Mouse (Mus musculus): ENCODE results near the gene Cmtm1. TPM values are rescaled to one million over a fixed set of nuclear protein-coding genes. Genes with fewer than 3 reads are reported as not detected.

Gene Cmtm1
- not detected in 2 replicates for polyA plus RNA-seq (2012; rRNA removed)

DNA sequence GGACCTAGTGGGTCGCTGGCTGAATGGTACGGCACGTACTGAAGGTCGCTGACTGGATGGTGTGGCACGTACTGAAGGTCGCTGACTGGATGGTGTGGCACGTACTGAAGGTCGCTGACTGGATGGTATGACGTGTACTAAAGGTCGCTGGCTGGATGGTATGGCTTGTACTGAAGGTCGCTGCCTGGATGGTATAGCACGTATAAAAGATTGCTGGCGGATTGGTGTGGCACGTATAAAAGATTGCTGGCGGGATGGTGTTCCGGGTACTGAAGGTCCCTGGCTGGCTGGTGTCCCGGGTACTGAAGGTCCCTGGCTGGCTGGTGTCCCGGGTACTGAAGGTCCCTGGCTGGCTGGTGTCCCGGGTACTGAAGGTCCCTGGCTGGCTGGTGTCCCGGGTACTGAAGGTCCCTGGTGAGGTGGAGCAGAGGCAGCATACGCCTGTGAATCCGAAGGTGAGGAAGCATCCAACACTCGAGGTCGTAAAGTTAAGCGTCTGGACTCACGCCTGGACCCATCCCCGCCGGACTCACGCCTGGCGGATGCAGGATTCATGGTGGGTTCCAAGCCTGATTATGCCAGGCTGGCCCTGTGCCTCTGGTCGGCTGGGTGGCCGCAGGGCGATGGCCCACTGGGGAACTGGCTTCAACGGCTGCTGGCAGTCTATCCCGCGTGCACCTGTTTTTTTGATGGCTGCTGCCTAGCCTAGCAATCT, at the start of gene Cmtm1, which contains the start of gene Gm45711:
Cmtm1 (minus strand) TSS at position 705 of the 715 bp plus-strand sequence.
Gm45711 (minus strand) TSS at position 641 of the 715 bp plus-strand sequence.

DNA sequence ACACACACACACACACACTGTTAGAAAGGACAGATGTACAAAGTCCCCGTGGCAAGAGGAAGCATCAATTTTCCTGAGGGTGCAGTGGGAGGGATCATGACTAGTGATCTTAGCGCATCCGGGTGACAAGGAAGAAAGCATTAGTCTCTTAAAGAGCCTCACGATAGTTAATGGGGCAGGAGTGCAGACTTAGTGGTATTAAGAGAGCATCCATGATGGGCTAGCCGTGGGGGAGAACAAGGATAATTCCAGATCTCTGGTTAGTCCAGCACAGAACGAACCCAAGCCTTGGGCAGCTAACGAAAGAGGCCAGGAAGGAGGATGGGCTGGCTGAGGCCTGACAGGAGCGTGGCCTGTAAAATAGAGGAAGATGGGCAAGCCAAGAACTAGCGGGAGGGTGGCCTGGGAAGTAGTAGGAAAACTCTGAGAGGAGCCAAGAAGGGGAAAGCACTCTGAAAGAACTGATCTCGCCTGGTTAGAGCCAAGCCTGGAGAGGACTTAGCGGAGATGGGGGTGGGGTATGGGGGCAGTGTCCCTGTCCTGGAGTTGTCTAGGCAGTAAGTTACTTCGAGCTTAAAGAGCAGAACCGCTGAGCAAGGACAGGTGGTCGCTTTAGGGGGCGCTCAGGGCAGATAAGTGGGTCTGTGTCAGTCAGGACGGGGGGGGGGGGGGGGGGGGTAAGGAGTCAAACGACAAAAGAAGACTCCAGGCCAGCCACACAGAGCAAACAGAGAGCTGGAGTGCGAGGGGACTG, 29.5 kb upstream of the Cmtm1 start, which contains the start of gene Cmtm3:
Cmtm3 (plus strand) TSS at position 182 of the 754 bp plus-strand sequence.

GRCm38 (mm10) chr8:104321930-104322329, 12.0 kb upstream of the Cmtm1 start, which contains the start of gene Cmtm2b:
Gene Cmtm2b (plus strand): TSS chr8:104322230.

DNA sequence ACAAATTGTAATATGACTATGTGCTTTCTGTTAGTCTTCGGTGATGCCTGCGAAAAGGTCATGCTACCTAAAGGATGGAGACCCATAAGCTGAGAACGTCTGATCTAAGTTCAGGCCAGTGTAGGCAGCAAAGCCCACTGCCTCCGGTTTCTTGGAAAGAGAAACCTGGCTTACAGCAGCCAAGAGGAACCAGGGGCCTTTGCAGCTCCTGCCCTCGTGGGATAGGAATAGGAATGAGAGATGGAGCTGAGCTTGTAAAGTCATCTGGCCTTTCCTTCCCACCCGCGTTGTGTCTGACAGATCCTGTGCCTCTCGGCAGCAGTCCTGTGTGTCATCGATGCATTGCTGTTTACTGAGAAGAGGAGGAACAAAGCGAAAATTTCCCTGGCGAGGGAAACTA, 11.3 kb upstream of the Cmtm1 start, which contains the start of gene Gm11020:
Gm11020 (plus strand) TSS at position 301 of the 400 bp plus-strand sequence.

GRCm38 (mm10) chr8:104293081-104293480, 16.9 kb downstream of the Cmtm1 start, which contains the start of gene Cmtm2a:
Gene Cmtm2a (minus strand): TSS chr8:104293181.

GRCm38 (mm10) chr8:104250439-104251367, 59.2 kb downstream of the Cmtm1 start, which contains the start of gene Cklf:
Gene Cklf (plus strand): TSS chr8:104250861.

GRCm38 (mm10) chr8:104248276-104248675, 61.7 kb downstream of the Cmtm1 start, which contains the start of gene Tk2:
Gene Tk2 (minus strand): TSS chr8:104248558.

Other genes with a start within 250 kb of the Cmtm1 start
- 29.5 and 38.4 TPM in 2 replicates for gene Cdh5, start 208.5 kb downstream of the Cmtm1 start, polyA plus RNA-seq (2012; rRNA removed)
- 10.2 and 12.3 TPM in 2 replicates for gene Bean1, start 139.7 kb downstream of the Cmtm1 start, polyA plus RNA-seq (2012; rRNA removed)
- 35.7 and 37.4 TPM in 2 replicates for gene Tk2, start 61.6 kb downstream of the Cmtm1 start, polyA plus RNA-seq (2012; rRNA removed)
- gene Cklf, start 59.3 kb downstream of the Cmtm1 start, polyA plus RNA-seq (2012; rRNA removed): 47.6 and 48.8 TPM in 2 replicates
- gene Cmtm2a, start 17.0 kb downstream of the Cmtm1 start, polyA plus RNA-seq (2012; rRNA removed): not detected in 2 replicates
- not detected in 2 replicates for gene Gm45711, start 64 bp downstream of the Cmtm1 start, polyA plus RNA-seq (2012; rRNA removed)
- not detected in 2 replicates for gene Gm11020, start 11.4 kb upstream of the Cmtm1 start, polyA plus RNA-seq (2012; rRNA removed)
- gene Cmtm2b, start 12.1 kb upstream of the Cmtm1 start, polyA plus RNA-seq (2012; rRNA removed): not detected in 2 replicates
- 49.4 and 80.1 TPM in 2 replicates for gene Cmtm3, start 29.3 kb upstream of the Cmtm1 start, polyA plus RNA-seq (2012; rRNA removed)
- gene Cmtm4, start 85.7 kb upstream of the Cmtm1 start, polyA plus RNA-seq (2012; rRNA removed): 17.2 and 17.3 TPM in 2 replicates
- gene Dync1li2, start 132.9 kb upstream of the Cmtm1 start, polyA plus RNA-seq (2012; rRNA removed): 106 and 111 TPM in 2 replicates
- gene Terb1, start 199.8 kb upstream of the Cmtm1 start, polyA plus RNA-seq (2012; rRNA removed): 0.30 and 0.37 TPM in 2 replicates
- gene Nae1, start 224.5 kb upstream of the Cmtm1 start, polyA plus RNA-seq (2012; rRNA removed): 94.2 and 94.3 TPM in 2 replicates
- gene Car7, start 224.5 kb upstream of the Cmtm1 start, polyA plus RNA-seq (2012; rRNA removed): 1.2 and 1.4 TPM in 2 replicates